Mouse (Mus musculus): ENCODE results near the gene Pmpca. TPM values are rescaled to one million over a fixed set of nuclear protein-coding genes. Genes with fewer than 3 reads are reported as not detected.

Pmpca gene
- 38.8 and 41.3 TPM in 2 replicates for polyA plus RNA-seq (2015; fragmentation: Nextera tagmentation; extraction: Ambion mirVana)

GRCm38 (mm10) chr2:26389154-26389690 lies at the start of gene Pmpca, which contains the start of gene Entr1:
Gene Pmpca (plus strand): TSS chr2:26389339.
Gene Entr1 (minus strand): TSS chr2:26389316.
- Histone ChIP-seq H3K9me3 (ENCODE audit: low read length) (no peaks in the 10 kb centered on the region), H3K36me3 (replicated peaks; ENCODE audit: insufficient read depth, low read length) (peaks cover 68% of the 10 kb centered on the region), H3K27me3 (ENCODE audit: insufficient read depth, low read length) (no peaks in the 10 kb centered on the region), H3K27ac (ENCODE audit: low read depth) (peak within 1 kb of the TSS; percentile 67), H3K4me1 (ENCODE audit: insufficient read depth) (peaks cover 13% of the 10 kb centered on the region), H3K9ac (replicated peaks) (peak within 1 kb of the TSS; percentile 96), H3K4me2 (ENCODE audit: low read depth, low read length) (peak within 1 kb of the TSS; percentile 94), H3K4me3 (ENCODE audit: low read depth, low read length) (peak within 1 kb of the TSS; percentile 92)
- ATAC-seq (peak; percentile 93), DNase-seq (peak; percentile 91)
- WGBS (ENCODE audit: insufficient replicate concordance), result 0% methylated on average over 36 of the region's 60 CpGs
- TF ChIP-seq CTCF (IDR thresholded peaks at IDR 0.05; ENCODE audit: low read depth), result no peak
- TF ChIP-seq EP300 (IDR thresholded peaks at IDR 0.05; ENCODE audit: low read depth), result no peak

GRCm38 (mm10) chr2:26341510-26341981 lies 47.6 kb upstream of the Pmpca start:
- peaks cover 7% of the 10 kb centered on the region for H3K4me1 ChIP-seq (ENCODE audit: insufficient read depth)
- TF ChIP-seq EP300 (IDR thresholded peaks at IDR 0.05; ENCODE audit: low read depth) (no peak), CTCF (IDR thresholded peaks at IDR 0.05; ENCODE audit: low read depth) (no peak)
- H3K9me3 ChIP-seq (ENCODE audit: low read length), result no peaks in the 10 kb centered on the region
- DNase-seq, result no peak
- H3K4me2 ChIP-seq (ENCODE audit: low read depth, low read length), result no peak overlapping the region
- H3K4me3 ChIP-seq (ENCODE audit: low read depth, low read length), result no peak overlapping the region
- H3K27me3 ChIP-seq (ENCODE audit: insufficient read depth, low read length), result no peaks in the 10 kb centered on the region
- no peaks in the 10 kb centered on the region; the same call in 1 of the 2 replicates for H3K36me3 ChIP-seq (replicated peaks; ENCODE audit: insufficient read depth, low read length)
- H3K9ac ChIP-seq (replicated peaks), result no peak overlapping the region
- WGBS (ENCODE audit: insufficient replicate concordance), result 86% methylated on average over 2 of the region's 2 CpGs
- H3K27ac ChIP-seq (ENCODE audit: low read depth), result peak overlapping the region; percentile 29; the same call in 1 of the 2 replicates
- 0 out of 2 replicates have a peak, but pooled peaks have one; percentile 14 for ATAC-seq

GRCm38 (mm10) chr2:26342044-26342443 lies 47.1 kb upstream of the Pmpca start:
- DNase-seq, result peak; percentile 57

GRCm38 (mm10) chr2:26342609-26343490 lies 46.3 kb upstream of the Pmpca start:
- Histone ChIP-seq H3K36me3 (replicated peaks; ENCODE audit: insufficient read depth, low read length) (no peaks in the 10 kb centered on the region; the same call in 1 of the 2 replicates), H3K9ac (replicated peaks) (no peak overlapping the region), H3K27me3 (ENCODE audit: insufficient read depth, low read length) (no peaks in the 10 kb centered on the region), H3K4me2 (ENCODE audit: low read depth, low read length) (no peak overlapping the region), H3K27ac (ENCODE audit: low read depth) (peak overlapping the region; percentile 57; the same call in 1 of the 2 replicates), H3K9me3 (ENCODE audit: low read length) (no peaks in the 10 kb centered on the region), H3K4me3 (ENCODE audit: low read depth, low read length) (no peak overlapping the region), H3K4me1 (ENCODE audit: insufficient read depth) (peaks cover 7% of the 10 kb centered on the region)
- TF ChIP-seq EP300 (IDR thresholded peaks at IDR 0.05; ENCODE audit: low read depth) (no peak), CTCF (IDR thresholded peaks at IDR 0.05; ENCODE audit: low read depth) (no peak)
- ATAC-seq, result peak; percentile 26; the same call in 1 of the 2 replicates
- no peak for DNase-seq
- WGBS (ENCODE audit: insufficient replicate concordance), result 61% methylated on average over 11 of the region's 11 CpGs

More at GRCm38 (mm10) chr2:26342044-26342443, 47.1 kb upstream of the Pmpca start:
- H3K27ac ChIP-seq (ENCODE audit: low read depth), result peak overlapping the region; percentile 29; the same call in 1 of the 2 replicates
- H3K36me3 ChIP-seq (replicated peaks; ENCODE audit: insufficient read depth, low read length), result no peaks in the 10 kb centered on the region; the same call in 1 of the 2 replicates
- H3K4me1 ChIP-seq (ENCODE audit: insufficient read depth), result peaks cover 7% of the 10 kb centered on the region
- H3K9ac ChIP-seq (replicated peaks), result no peak overlapping the region
- no peak overlapping the region for H3K4me3 ChIP-seq (ENCODE audit: low read depth, low read length)
- H3K27me3 ChIP-seq (ENCODE audit: insufficient read depth, low read length), result no peaks in the 10 kb centered on the region
- H3K4me2 ChIP-seq (ENCODE audit: low read depth, low read length), result no peak overlapping the region
- 59% methylated on average over 10 of the region's 10 CpGs for WGBS (ENCODE audit: insufficient replicate concordance)
- no peaks in the 10 kb centered on the region for H3K9me3 ChIP-seq (ENCODE audit: low read length)
- TF ChIP-seq EP300 (IDR thresholded peaks at IDR 0.05; ENCODE audit: low read depth) (no peak), CTCF (IDR thresholded peaks at IDR 0.05; ENCODE audit: low read depth) (no peak)
- peak; percentile 42 for ATAC-seq

GRCm38 (mm10) chr2:26348241-26348640 lies 40.9 kb upstream of the Pmpca start:
- 64% methylated on average over 6 of the region's 6 CpGs for WGBS (ENCODE audit: insufficient replicate concordance)
- Histone ChIP-seq H3K9ac (replicated peaks) (no peak overlapping the region), H3K27ac (ENCODE audit: low read depth) (peak overlapping the region; percentile 34; the same call in 1 of the 2 replicates), H3K4me2 (ENCODE audit: low read depth, low read length) (no peak overlapping the region), H3K36me3 (replicated peaks; ENCODE audit: insufficient read depth, low read length) (no peaks in the 10 kb centered on the region; the same call in none of the 2 replicates), H3K27me3 (ENCODE audit: insufficient read depth, low read length) (no peaks in the 10 kb centered on the region), H3K9me3 (ENCODE audit: low read length) (no peaks in the 10 kb centered on the region), H3K4me1 (ENCODE audit: insufficient read depth) (peaks cover 16% of the 10 kb centered on the region), H3K4me3 (ENCODE audit: low read depth, low read length) (no peak overlapping the region)
- TF ChIP-seq EP300 (IDR thresholded peaks at IDR 0.05; ENCODE audit: low read depth) (no peak), CTCF (IDR thresholded peaks at IDR 0.05; ENCODE audit: low read depth) (no peak)
- DNase-seq, result no peak
- no peak for ATAC-seq
